Mouse (Mus musculus): ENCODE results near the gene Mettl23.

GRCm38 (mm10) chr11:116802709-116803108 is 40.4 kb upstream of the Mettl23 start:
- no peak for TF ChIP-seq CTCF (IDR thresholded peaks at IDR 0.05; ENCODE audit: control insufficient read depth, insufficient read depth, insufficient replicate concordance, low read depth, low read length)
- no peak for TF ChIP-seq POLR2A (IDR thresholded peaks at IDR 0.05; ENCODE audit: control insufficient read depth, low read depth, low read length)
